Mouse (Mus musculus) urinary bladder, adult 18-20 months (tissue): Measurements from ENCODE around the gene Nyap2.
A peak's percentile ranks its signal among the peaks of the same experiment; 100 is the strongest.
"Not testable (repeated sequence)": the region's sequence is repeated elsewhere in the genome, so short reads cannot be mapped to it uniquely, and the experiment has no call there.

Experiments
- DNase-seq, 2 experiments: peaks; one replicate each; pipeline ENCODE4 v3.0.0; 2022; ENCODE audit warnings: low spot score in 2 of 2, mixed read lengths in 2 of 2

Nyap2 gene

DNA sequence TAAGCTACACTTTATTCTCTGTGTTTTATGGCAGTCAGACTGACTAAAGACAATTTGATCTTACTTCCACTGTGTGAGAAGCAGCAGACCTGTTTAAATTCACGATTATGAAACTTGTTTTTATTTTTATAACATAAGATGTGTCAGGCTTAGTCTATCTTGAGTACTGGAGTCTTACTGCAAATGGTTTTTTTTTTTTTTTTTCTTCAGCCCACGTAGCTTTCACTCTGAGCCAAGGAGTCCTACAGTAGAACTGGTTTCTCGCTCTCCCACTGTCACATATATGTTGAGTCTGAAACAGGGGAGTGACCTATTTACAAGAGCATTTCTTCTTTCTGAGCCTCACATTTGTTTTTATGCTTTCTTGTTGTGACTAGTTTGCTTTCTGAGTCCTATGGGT is 103.9 kb downstream of the Nyap2 start:
- no peak for DNase-seq

DNA sequence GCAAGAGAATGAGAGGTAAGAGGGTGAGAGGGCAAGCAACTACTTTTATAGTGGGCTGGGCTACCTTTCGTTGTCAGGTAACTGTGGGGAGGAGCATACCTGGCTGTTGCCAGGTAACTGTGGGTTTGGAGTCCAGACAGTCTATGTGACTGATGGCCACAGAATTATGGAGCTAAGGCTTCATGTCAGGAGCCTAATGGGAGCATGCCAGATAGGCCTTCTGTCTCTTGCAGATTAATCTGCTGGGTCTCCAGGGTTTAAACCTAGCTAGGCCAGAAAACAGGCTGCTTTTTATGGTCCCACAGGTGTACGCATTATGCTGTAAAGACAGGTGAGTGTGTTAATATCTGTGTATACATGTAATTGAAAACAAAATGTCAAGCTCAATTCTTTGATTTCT is 132.8 kb downstream of the Nyap2 start:
- no peak for DNase-seq

DNA sequence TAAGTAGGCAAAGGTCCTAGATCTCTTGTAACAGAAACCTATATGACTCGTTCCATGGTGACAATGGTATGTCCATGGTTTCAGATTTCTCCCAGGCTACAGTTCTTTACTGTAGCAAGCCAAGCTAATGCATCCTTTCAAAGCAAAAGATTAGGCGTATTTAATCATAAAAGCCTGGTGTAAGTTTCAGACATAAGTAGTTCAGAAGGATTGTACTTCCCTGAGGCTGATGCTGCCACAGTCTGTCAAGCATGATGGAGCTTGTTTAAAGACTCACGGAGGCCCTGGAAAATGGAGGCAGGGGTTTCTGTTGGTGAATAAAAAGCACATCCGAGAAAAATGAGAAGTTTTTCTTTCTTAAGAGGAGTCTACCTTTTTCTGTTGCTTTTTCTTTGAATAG is 134.7 kb downstream of the Nyap2 start:
- DNase-seq, result no peak

DNA sequence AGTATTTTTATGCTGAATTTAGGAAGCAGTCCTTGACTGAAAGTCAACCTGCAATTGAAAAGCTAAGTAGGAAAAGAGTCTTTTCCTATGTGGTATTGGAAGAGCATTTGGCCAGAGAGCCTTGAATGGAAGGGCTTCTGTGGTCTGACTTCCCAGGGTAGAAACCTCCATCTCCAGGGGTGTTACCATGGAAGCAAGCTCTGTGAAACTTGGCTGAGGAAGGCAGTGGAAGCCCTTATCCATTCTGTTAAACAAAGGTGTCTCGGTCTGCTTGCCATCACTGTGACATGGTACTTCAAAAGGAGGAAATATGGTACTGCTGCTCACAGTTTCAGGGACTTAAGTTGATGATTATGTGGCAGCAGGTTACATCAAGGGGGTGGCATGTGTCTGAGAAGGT is 143.0 kb downstream of the Nyap2 start:
- DNase-seq, result no peak

DNA sequence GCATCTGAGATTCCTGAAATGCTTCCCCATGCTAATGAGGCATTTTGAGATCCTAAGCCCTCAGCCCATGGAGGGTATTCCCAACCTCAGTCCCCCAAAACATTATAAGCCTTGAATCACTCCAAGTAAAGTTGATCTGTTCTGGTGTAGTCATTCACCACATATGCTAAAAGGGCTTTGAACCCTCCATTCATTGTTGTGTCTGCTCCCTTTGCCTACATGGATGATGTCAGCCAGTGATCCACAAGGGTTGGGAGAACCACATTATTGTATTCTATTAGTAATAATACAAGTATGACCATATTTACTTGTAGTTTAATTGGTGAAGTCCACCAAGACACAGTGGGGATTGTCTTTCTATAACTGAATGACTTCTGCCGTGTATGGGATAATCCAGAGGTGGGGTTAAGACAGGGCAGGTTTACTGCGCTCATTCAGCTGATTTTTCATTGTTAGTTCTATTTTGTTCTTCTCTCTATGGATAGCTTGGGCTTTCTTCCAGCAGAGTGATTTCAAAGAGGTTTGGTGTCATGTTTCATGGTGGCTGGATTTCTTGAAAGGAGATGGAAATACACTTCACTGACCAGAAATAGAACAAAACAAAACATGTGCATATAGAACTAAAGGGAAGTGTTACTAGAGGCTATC is 155.1 kb downstream of the Nyap2 start:
- no peak for DNase-seq

DNA sequence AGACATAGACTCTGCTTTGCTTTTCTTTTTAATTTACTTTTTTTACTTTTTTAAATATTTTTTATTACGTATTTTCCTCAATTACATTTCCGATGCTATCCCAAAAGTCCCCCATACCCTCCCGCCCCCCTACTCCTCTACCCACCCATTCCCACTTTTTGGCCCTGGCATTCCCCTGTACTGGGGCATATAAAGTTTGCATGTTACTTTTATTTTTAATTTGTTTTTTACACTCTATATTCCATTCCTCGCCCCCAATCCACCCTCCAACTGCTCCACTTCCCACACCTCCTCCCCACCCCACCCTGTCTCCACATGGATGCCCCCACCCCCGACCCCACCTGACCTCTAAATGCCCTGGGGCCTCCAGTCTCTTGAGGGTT is 155.6 kb downstream of the Nyap2 start:
- not testable (repeated sequence) for DNase-seq

DNA sequence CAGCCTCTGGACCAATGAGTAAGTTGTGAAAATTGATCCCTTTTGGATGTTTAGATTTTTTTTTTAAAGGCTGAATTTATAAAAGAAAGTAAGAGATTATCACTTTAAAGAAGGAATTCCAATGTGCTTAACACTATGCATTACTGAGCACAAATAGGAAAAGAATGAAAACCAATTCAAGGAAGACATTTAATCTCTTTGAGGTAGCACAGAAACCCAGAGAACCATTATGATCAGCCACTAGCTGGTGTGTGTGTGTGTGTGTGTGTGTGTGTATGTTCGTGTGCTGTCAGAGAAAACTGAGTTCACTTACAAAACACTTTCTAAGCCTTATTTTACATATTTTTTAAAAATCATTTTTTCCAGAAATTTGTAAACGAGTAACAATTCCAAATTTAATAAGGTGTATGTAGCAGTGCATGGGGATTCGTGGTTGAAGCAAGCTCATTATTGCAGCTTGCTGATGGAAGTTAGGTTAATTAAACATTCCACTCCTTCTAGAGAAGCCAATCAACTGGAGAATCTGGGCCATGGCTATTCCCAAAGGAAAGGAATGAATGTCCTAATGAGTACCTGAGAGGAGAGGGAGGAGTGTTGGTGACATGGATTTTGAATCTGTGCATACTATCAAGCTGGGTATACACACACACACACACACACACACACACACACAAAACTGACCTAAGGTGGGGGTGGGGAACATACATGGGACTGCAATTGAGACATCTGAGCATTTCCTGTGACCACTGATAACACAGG is 171.9 kb downstream of the Nyap2 start:
- no peak for DNase-seq

DNA sequence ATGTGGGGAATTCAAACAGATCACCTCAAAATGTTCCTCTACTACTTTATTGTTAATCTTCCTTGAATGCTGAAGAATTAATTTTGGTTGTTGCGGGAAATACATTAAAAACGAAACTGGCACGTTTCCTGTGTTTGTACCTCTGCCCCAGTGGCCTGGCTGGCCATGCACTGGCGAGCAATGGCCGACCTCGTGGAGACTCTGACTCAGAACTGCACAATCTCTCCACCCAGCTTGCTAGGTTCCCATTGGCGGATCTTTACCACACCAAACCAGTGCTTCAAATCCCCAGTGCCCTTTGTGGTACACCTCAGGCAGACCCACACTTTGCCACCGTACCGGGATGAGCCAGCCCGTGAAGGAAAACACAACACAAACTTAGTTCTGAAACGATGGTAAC is 173.3 kb downstream of the Nyap2 start:
- no peak for DNase-seq

DNA sequence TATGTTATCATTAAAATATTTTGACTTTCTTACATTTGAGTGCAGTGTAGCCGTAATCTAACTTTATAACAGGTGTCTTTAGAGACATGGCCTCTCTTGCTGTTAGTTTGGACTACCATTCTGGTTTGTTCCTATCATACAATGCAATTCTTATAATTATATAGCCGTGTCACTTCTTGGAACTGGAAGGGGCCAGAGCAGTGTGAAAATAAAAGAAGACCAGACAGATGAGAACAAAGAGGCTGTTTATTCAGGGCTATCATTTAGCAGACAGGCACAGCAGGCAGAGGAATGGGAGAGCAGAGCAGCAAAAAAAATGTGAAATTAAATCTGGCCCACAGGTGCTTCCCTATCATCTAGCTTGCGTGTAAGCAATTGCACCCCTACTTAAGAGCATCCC is 189.7 kb downstream of the Nyap2 start:
- DNase-seq, result no peak

DNA sequence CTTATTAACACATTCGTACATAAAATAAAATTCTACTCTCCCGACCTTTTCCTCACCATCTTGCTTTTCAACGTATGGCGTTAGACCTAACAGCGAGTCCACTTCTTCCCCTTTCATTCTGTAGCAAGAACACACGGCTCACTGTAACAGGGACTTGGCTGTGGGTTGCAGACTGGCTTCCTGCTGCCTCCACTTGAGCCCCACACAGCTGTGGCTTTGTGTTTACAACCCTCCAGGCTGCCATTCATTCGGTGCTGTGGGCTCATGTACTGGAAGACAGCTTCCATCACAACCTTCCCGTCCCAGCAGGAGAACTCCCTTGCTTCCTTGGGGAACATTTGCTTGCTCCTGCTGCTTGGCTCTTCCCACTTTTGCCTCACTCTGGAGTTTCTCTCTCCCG is 204.2 kb downstream of the Nyap2 start:
- DNase-seq, result no peak

DNA sequence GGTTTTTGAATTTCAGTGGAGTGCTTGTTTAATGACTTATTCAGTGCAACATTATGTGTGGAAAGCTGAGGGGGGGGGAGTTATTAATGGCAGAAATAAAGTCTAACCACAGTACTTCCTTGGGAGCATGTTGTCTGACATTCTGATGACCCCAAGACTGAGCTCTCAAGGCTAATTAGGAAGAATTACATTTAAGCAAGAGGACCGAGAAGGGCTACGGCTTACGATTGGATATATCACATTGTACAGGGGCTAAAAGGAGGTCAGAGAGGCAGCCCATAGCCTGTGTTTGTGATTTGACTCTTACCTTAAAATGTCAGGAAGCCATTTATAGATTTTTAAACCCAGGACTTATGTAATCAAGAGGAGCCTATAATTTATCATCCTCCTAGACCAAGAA is 208.9 kb downstream of the Nyap2 start:
- no peak for DNase-seq

DNA sequence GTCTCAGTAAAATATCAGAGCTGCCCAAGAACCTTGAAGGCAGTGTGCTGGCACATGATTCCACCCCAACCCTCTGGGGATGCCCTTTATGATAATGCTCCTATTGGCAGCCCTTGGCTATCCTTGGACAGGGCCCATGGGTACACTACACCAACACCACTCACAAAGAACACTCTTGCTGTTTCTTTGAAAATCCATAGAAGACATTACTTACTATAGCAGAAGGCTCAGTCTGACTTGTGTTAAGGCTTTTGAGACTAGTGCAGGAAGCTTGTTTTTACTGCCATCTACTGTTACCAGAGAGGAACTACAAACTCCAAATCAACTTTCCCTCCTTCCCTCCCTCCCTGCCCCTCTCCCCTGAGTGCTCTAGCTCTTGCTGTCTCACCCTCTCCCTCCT is 210.3 kb downstream of the Nyap2 start:
- DNase-seq, result peak in 1 of 2 experiments; percentile 3

DNA sequence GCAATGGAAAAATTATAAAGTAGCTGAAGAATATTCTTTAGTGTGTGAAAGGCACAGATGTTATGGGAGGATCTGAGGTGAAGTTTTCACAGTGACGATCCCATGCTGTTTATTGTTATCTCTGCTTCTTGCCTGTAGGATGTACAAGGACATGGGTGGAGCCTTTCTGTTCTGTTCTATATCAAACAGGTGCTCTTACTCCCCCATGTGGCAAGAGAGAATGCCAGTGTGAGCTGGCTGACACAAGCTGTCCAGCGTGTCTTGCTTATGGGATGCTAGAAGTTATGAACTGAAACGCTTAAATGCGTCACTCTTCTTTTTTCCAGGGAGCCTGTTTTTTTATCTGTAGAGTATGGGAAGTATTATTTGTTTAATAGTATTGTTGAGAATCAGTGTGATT is 224.0 kb downstream of the Nyap2 start:
- no peak for DNase-seq

DNA sequence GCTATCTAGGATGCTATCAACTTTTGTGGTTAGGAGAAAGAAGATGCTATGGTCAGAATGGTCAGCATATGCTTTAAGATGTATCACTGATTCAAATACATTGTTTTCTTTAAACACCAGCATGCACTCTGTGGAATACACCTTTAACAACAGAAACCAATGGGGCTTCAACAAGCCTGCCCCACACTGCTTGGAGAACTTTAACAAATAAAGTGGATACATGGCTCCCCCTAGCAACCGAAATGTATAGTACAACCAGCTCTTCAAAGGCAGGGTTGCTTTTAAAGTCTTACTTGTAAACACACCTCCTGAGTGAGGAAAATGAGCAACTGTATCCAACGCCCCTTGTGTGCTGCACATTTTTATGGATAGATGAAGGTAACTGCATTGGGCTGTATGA is 224.9 kb downstream of the Nyap2 start:
- no peak for DNase-seq

DNA sequence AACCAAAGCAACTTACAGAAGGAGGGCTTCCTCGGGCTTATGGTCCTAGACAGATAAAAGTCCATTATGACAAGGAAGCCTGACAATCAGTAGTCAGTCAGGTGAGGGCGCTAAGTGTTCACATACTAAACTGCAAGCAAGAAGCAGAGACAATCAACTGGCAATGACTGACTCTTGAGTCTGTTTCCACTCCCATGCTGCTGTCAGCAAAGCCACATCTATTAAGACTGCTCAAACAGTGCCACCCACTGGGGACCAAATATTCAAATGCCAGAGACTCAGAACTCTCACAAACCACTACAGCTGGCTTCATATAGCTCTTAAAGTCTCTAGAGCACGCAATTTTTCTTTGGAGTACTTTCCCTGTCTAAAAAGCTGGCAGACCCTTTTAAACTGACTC is 226.6 kb downstream of the Nyap2 start:
- no peak for DNase-seq

DNA sequence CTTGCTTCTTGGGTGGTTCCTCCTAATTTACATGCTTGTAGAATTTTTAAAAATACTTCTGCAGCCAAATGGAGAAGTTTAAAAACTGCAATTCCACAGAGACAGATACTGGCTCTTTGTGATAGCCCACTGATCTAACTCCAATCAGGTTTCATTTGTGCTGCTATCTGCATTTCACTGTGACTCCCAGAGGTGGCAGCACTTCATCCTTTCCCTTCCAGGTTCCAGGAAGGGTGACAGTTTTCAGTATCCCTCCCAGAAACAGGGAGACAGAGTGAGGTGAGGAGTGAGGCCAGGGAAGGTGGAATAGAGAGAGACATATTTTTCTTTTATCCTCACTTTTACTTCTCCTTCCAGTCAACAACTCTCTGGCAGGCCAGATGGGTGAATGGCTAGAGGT is 230.7 kb downstream of the Nyap2 start:
- DNase-seq, result no peak

DNA sequence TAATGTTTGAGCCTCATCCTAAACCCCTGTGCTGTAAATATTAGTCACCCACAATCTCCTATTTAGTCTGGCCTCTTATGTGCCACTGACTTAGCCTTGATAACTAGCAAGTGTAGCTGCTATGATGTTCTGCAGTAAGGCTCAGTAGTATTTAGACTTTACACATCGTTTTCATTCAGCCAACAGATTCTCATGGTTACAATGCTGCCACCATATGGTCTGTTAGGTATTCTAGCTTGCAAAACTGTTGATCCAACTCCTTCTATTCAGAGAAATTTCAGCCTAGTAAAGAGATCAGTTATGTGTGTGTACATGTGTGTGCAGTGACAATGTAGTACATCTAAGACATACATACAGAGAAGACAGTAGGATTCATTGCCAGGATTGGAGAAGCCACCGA is 231.2 kb downstream of the Nyap2 start:
- DNase-seq, result no peak

DNA sequence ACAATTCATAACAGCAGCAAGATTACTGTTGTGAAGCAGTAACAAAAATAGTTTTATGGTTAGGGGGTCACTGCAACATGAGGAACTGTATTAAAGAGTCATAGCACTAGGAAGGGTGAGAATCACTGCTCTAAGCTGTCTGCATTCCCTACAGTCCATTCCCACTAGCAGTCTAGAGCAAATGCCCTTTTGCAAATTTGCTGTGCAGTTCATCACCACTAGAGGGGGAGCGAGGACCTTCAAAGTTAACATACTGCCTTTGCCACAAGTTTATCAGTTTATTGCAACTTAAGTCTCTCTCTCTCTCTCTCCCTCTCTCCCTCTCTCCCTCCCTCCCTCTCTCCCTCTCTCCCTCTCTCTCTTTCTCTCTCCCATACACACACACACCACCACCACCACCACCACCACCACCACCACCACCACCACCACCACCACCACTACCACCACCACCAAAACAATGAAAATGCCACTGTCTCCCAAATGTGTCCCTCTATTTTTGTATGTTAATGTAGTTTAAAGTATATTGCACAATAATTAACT is 233.4 kb downstream of the Nyap2 start:
- DNase-seq, result peak; percentile 15 to 47

DNA sequence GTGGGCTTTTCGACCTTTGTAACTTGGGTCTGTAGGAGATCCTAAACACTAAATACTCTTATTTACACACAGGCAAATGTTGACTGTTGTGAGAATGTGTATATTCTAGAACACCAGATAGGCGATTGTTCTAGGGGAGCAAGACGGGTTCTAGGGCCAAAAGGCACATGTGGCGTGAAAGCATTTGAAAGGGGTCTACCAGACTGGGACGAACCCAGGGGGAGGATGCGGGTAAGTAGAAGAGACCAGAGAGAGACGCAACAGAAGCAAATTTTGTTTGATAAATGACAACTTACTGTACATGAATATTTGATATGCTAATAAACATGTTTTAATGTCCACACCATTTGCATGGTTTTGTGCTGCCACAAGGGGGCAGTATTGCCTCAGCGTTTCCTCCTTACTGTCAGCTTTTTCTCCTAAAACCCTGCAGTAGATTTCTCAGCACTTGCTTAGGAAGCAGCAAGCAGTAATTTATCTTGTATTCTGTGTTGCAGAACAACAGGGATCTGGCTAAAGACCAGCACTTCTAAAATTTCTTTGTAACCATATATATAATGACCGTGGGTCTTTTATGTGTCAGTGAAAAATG is 239.7 kb downstream of the Nyap2 start:
- peak; percentile 35 to 58 for DNase-seq

DNA sequence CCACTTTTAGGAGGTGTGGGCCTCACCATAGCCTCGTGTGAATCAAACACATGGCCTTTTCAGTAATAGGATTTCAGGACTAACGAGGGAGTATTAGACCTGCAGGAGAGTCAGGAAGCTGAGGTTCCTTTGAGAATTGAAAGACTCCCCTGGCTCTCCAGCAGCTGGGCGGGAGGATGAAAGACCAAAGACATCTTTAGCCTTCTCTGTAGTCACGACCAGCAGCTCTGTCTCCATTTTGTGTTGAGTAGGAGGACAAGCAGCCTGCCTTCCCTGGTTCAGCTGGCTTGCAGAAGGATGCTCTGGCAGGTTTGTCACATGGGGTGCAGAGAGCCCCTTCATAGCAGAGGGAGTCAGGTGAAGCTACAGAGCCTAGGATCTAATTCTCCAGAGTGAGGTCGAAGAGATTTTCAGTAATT is 240.3 kb downstream of the Nyap2 start:
- no peak for DNase-seq

DNA sequence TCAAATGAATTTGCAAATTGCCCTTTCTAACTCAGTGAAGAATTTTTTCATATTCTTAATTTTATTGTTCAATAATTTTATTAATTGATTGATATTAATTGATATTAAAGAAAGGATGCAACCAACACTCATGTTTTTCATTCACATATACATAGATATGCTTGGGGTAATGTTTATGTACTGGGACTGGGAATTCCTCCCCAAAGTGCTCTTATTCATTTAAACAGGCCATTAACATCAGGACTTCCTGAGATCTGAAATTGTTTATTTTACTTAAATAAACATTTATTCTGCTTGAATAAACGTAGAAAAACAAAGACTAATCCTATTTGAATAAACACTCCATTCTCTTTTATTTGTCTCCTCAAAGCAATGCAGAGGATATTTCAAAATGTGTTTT is 311.0 kb downstream of the Nyap2 start:
- no peak for DNase-seq
